Mouse (Mus musculus) cerebellum, adult 11 months (tissue): ENCODE results near the gene Hsdl1.

Experiments
- DNase-seq: peaks from one replicate; pipeline ENCODE4 v3.0.0; 2022

Hsdl1 gene

GRCm38 (mm10) chr8:119575366-119575726 lies 363 bp upstream of the Hsdl1 start:
- DNase-seq: no peak

GRCm38 (mm10) chr8:119572411-119572810 lies 2.6 kb downstream of the Hsdl1 start:
- no peak for DNase-seq

- DNase-seq: no peak
Measured at GRCm38 (mm10) chr8:119571135-119571534, 3.8 kb downstream of the Hsdl1 start.

- DNase-seq: no peak
Measured at GRCm38 (mm10) chr8:119569881-119570280, 5.1 kb downstream of the Hsdl1 start.

- no peak for DNase-seq
Measured at GRCm38 (mm10) chr8:119568951-119569350, 6.0 kb downstream of the Hsdl1 start.

- DNase-seq: no peak
Measured at GRCm38 (mm10) chr8:119568251-119568650, 6.7 kb downstream of the Hsdl1 start.

GRCm38 (mm10) chr8:119566367-119566766 lies 8.6 kb downstream of the Hsdl1 start:
- no peak for DNase-seq

GRCm38 (mm10) chr8:119563849-119564251 lies 11.1 kb downstream of the Hsdl1 start:
- no peak for DNase-seq

- DNase-seq: no peak
Measured at GRCm38 (mm10) chr8:119559402-119559720, 15.6 kb downstream of the Hsdl1 start.

GRCm38 (mm10) chr8:119558603-119559401 lies 16.2 kb downstream of the Hsdl1 start, which contains the start of gene Mbtps1:
Gene Mbtps1 (minus strand): TSS chr8:119558735.
- peak; percentile 98 for DNase-seq

- DNase-seq: no peak
Measured at GRCm38 (mm10) chr8:119557821-119558602, 17.0 kb downstream of the Hsdl1 start.

- no peak for DNase-seq
Measured at GRCm38 (mm10) chr8:119557132-119557531, 17.9 kb downstream of the Hsdl1 start.

GRCm38 (mm10) chr8:119555861-119556260 lies 19.1 kb downstream of the Hsdl1 start:
- DNase-seq: no peak

GRCm38 (mm10) chr8:119552967-119553366 lies 22.0 kb downstream of the Hsdl1 start:
- DNase-seq: no peak

GRCm38 (mm10) chr8:119548560-119549113 lies 26.3 kb downstream of the Hsdl1 start:
- no peak for DNase-seq

- DNase-seq: no peak
Measured at GRCm38 (mm10) chr8:119547019-119547691, 27.8 kb downstream of the Hsdl1 start.

GRCm38 (mm10) chr8:119545791-119546190 lies 29.2 kb downstream of the Hsdl1 start:
- DNase-seq: no peak

GRCm38 (mm10) chr8:119545180-119545579 lies 29.8 kb downstream of the Hsdl1 start:
- no peak for DNase-seq

- DNase-seq: no peak
Measured at GRCm38 (mm10) chr8:119544606-119545005, 30.4 kb downstream of the Hsdl1 start.

- no peak for DNase-seq
Measured at GRCm38 (mm10) chr8:119531973-119532372, 43.0 kb downstream of the Hsdl1 start.

GRCm38 (mm10) chr8:119531397-119531796 lies 43.6 kb downstream of the Hsdl1 start:
- no peak for DNase-seq

- no peak for DNase-seq
Measured at GRCm38 (mm10) chr8:119530937-119531336, 44.0 kb downstream of the Hsdl1 start.

- no peak for DNase-seq
Measured at GRCm38 (mm10) chr8:119528762-119529161, 46.2 kb downstream of the Hsdl1 start.
